Mouse (Mus musculus) CH12.LX (cell line): ENCODE measurements around the gene Prpf19. TPM values are rescaled to one million over a fixed set of nuclear protein-coding genes. Genes with fewer than 3 reads are reported as not detected.

ENCODE experiments used
- DNase-seq: peaks from one replicate; pipeline ENCODE4 v3.0.0-alpha.2; 2013; ENCODE audit errors: extremely low read depth
- H3K27ac ChIP-seq: 2 replicates; pipeline ENCODE4 v1.5.1; 2012; ENCODE audit warnings: low read depth, mild to moderate bottlenecking, control low read depth, moderate library complexity; ENCODE audit not compliant: insufficient read depth
- H3K27me3 ChIP-seq: replicated peaks from 2 replicates; pipeline ENCODE3; 2012; ENCODE audit warnings: inconsistent platforms
- H3K36me3 ChIP-seq, 2 experiments: replicated peaks in 1 of 2; 2 replicates each; pipeline versions ENCODE3 to v1.6.1; 2012; ENCODE audit warnings: inconsistent platforms in 1 of 2, low read length in 1 of 2, mild to moderate bottlenecking in 1 of 2, mixed read lengths in 1 of 2, moderate library complexity in 1 of 2; ENCODE audit not compliant: control insufficient read depth in 1 of 2, insufficient read depth in 1 of 2
- H3K4me1 ChIP-seq, 2 experiments: 2 replicates each; pipeline ENCODE4 v1.6.1; 2012; ENCODE audit warnings: inconsistent platforms in 1 of 2, moderate library complexity in 1 of 2; ENCODE audit not compliant: insufficient read depth in 2 of 2, control insufficient read depth in 1 of 2
- H3K4me2 ChIP-seq: 2 replicates; pipeline ENCODE4 v1.6.1; 2012; ENCODE audit warnings: low read depth, mild to moderate bottlenecking, control low read depth; ENCODE audit not compliant: poor library complexity, insufficient read depth, severe bottlenecking
- H3K4me3 ChIP-seq, 3 experiments: fragments of 150-350 bp in 1 of 3; sonication (generic) in 1 of 3; replicated peaks in 1 of 3; 2 replicates each; pipeline versions ENCODE3 to v1.5.1; 2011 to 2012; ENCODE audit warnings: low read depth in 2 of 3, low read length in 2 of 3, mild to moderate bottlenecking in 2 of 3, moderate library complexity in 2 of 3, control low read depth in 1 of 3, improper control_type of control experiment in 1 of 3, inconsistent platforms in 1 of 3, mixed read lengths in 1 of 3; ENCODE audit not compliant: poor library complexity in 1 of 3
- H3K79me2 ChIP-seq: replicated peaks from 2 replicates; pipeline ENCODE4 v1.6.1; 2012; ENCODE audit warnings: mild to moderate bottlenecking, moderate library complexity; ENCODE audit not compliant: control insufficient read depth, poor library complexity, insufficient read depth, severe bottlenecking; ENCODE audit errors: extremely low read depth
- H3K9ac ChIP-seq: 2 replicates; pipeline ENCODE4 v1.6.1; 2012; ENCODE audit warnings: low read depth, mild to moderate bottlenecking, control low read depth, moderate library complexity; ENCODE audit not compliant: insufficient read depth
- H3K9me3 ChIP-seq: replicated peaks from 2 replicates; pipeline ENCODE3; 2012; ENCODE audit warnings: low read length, inconsistent platforms, mixed read lengths
- BHLHE40 ChIP-seq: IDR thresholded peaks from 2 replicates; pipeline ENCODE4 v1.6.1; 2011; ENCODE audit warnings: mild to moderate bottlenecking, low read depth, low read length, improper control_type of control experiment
- CHD1 ChIP-seq: IDR thresholded peaks from 2 replicates; pipeline ENCODE4 v1.6.1; 2012; ENCODE audit warnings: low read depth, low read length, improper control_type of control experiment, inconsistent platforms
- E2F4 ChIP-seq: IDR thresholded peaks from 2 replicates; pipeline ENCODE4 v1.6.1; 2011; ENCODE audit warnings: low read depth, low read length, improper control_type of control experiment; ENCODE audit not compliant: insufficient replicate concordance
- EP300 ChIP-seq: IDR thresholded peaks from 2 replicates; pipeline ENCODE4 v1.6.1; 2011; ENCODE audit warnings: low read length, improper control_type of control experiment
- ETS1 ChIP-seq: conservative IDR thresholded peaks from 2 replicates; pipeline ENCODE4 v1.6.1; 2012; ENCODE audit warnings: low read depth, mild to moderate bottlenecking, inconsistent platforms, low read length, improper control_type of control experiment, moderate library complexity
- MAX ChIP-seq: IDR thresholded peaks from 2 replicates; pipeline ENCODE4 v1.6.1; 2011; ENCODE audit warnings: low read length, improper control_type of control experiment
- MAZ ChIP-seq: IDR thresholded peaks from 2 replicates; pipeline ENCODE4 v1.6.1; 2012; ENCODE audit warnings: low read depth, mild to moderate bottlenecking, inconsistent platforms, low read length, improper control_type of control experiment, moderate library complexity
- MEF2A ChIP-seq: IDR thresholded peaks from 2 replicates; pipeline ENCODE4 v1.6.1; 2014; ENCODE audit warnings: low read depth, mild to moderate bottlenecking, inconsistent platforms, low read length, improper control_type of control experiment, borderline replicate concordance
- MXI1 ChIP-seq: IDR thresholded peaks from 2 replicates; pipeline ENCODE4 v1.6.1; 2011; ENCODE audit warnings: mild to moderate bottlenecking, low read depth, low read length, improper control_type of control experiment
- NELFE ChIP-seq: IDR thresholded peaks from 2 replicates; pipeline ENCODE4 v1.6.1; 2011; ENCODE audit warnings: low read depth, low read length, improper control_type of control experiment
- POLR2A ChIP-seq: IDR thresholded peaks from 2 replicates; pipeline ENCODE4 v1.6.1; 2011; ENCODE audit warnings: low read depth, mild to moderate bottlenecking, improper control_type of control experiment, low read length
- POLR2AphosphoS2 ChIP-seq: IDR thresholded peaks from 2 replicates; pipeline ENCODE4 v1.6.1; 2011; ENCODE audit warnings: low read depth, low read length, improper control_type of control experiment
- USF1 ChIP-seq: IDR thresholded peaks from 2 replicates; pipeline ENCODE4 v1.6.1; 2014; ENCODE audit warnings: low read depth, mild to moderate bottlenecking, inconsistent platforms, low read length, improper control_type of control experiment
- ZKSCAN1 ChIP-seq: IDR thresholded peaks from 2 replicates; pipeline ENCODE4 v1.6.1; 2012; ENCODE audit warnings: low read depth, inconsistent platforms, low read length, improper control_type of control experiment, borderline replicate concordance
- ZMIZ1 ChIP-seq: IDR thresholded peaks from 2 replicates; pipeline ENCODE4 v1.6.1; 2012; ENCODE audit warnings: low read depth, mild to moderate bottlenecking, inconsistent platforms, low read length, improper control_type of control experiment
- ZNF384 ChIP-seq: IDR thresholded peaks from 2 replicates; pipeline ENCODE4 v1.6.1; 2012; ENCODE audit warnings: low read depth, low read length, improper control_type of control experiment, inconsistent platforms
- dilution Hi-C: fragments of 300-500 bp; cut with MboI; formaldehyde crosslinking; loops from 2 replicates; pipeline ENCODE4 v1.14.3; 2020; ENCODE audit warnings: low sequenced_read_pairs; ENCODE audit not compliant: extremely low pct_unique_long_range_greater_than_20kb, extremely low pct_ligation_motif_present
- in situ Hi-C: fragments of 300-500 bp; cut with MboI; formaldehyde crosslinking; loops from 3 replicates; pipeline ENCODE4 v1.14.3; 2019; ENCODE audit warnings: low sequenced_read_pairs, low pct_ligation_motif_present, low pct_unique_long_range_greater_than_20kb, mixed read lengths
- polyA plus RNA-seq: library from polyadenylated mRNA; unstranded; fragments of >175 nt; gene quantifications from 2 replicates; pipeline ENCODE4 v1.2.1, GENCODE M21; 2012; ENCODE audit warnings: low read depth; ENCODE audit not compliant: insufficient read length
- total RNA-seq, 2 experiments: library from RNA; depleted of rRNA; stranded (reverse); fragments of 300-350 nt in 1 of 2; fragments of >200 nt in 1 of 2; gene quantifications; 2 replicates each; pipeline ENCODE4 v1.2.3; 2012 to 2014

Gene Prpf19
- total and polyA plus RNA-seq, 3 experiments = 115 to 357 (median 355) TPM

- dilution Hi-C loops (no loop called here), in situ Hi-C loops (no loop called here)
- TF ChIP-seq POLR2AphosphoS2 = peak; percentile 76; the same call in 1 of the 2 replicates
- no peak for TF ChIP-seq ZKSCAN1
- no peak overlapping the region for H3K4me2 ChIP-seq
- no peak overlapping the region for H3K27ac ChIP-seq
- peaks cover 12 to 26% of the 10 kb centered on the region in 2 experiments for H3K4me1 ChIP-seq
- H3K79me2 ChIP-seq = peaks cover 1% of the 10 kb centered on the region; the same call in 1 of the 2 replicates
- H3K36me3 ChIP-seq = peaks cover 50 to 59% of the 10 kb centered on the region in 2 experiments
- no peaks in the 10 kb centered on the region for H3K27me3 ChIP-seq
- DNase-seq = no peak
- H3K9me3 ChIP-seq = peaks cover 6% of the 10 kb centered on the region
- H3K4me3 ChIP-seq = no peak overlapping the region
- H3K9ac ChIP-seq = no peak overlapping the region
Observed at GRCm38 (mm10) chr19:10940801-10941457, 45.9 kb downstream of the Prpf19 start.

- Histone ChIP-seq H3K4me3 (no peak overlapping the region), H3K4me2 (no peak overlapping the region), H3K36me3 (peaks cover 50 to 74% of the 10 kb centered on the region in 2 experiments), H3K9me3 (peaks cover 3% of the 10 kb centered on the region), H3K9ac (no peak overlapping the region), H3K27me3 (no peaks in the 10 kb centered on the region), H3K79me2 (peaks cover 30% of the 10 kb centered on the region), H3K4me1 (peaks cover 21 to 44% of the 10 kb centered on the region in 2 experiments), H3K27ac (peak overlapping the region; percentile 6; the same call in 1 of the 2 replicates)
- in situ Hi-C loops (no loop called here), dilution Hi-C loops (no loop called here)
- DNase-seq = peak; percentile 68
- TF ChIP-seq EP300 (0 out of 2 replicates have a peak, but pooled peaks have one; percentile 42), MEF2A (peak; percentile 64), E2F4 (no peak), ETS1 (peak; percentile 64; the same call in 1 of the 2 replicates), POLR2A (no peak), USF1 (no peak), MAZ (no peak), BHLHE40 (peak; percentile 72)
Observed at GRCm38 (mm10) chr19:10943955-10944354, 48.9 kb downstream of the Prpf19 start.

GRCm38 (mm10) chr19:10946506-10946905, 51.5 kb downstream of the Prpf19 start:
- peak overlapping the region in 2 of 3 experiments; percentile 76 to 85 for H3K4me3 ChIP-seq
- H3K4me1 ChIP-seq = peaks cover 21 to 50% of the 10 kb centered on the region in 2 experiments
- in situ Hi-C loops = no loop called here
- no peak for TF ChIP-seq MXI1
- no peak for TF ChIP-seq NELFE
- TF ChIP-seq ZNF384 = no peak
- TF ChIP-seq MAX = no peak
- no peak for TF ChIP-seq CHD1
- TF ChIP-seq E2F4 = no peak
- TF ChIP-seq ZMIZ1 = no peak
- no peak for TF ChIP-seq POLR2AphosphoS2
- no peaks in the 10 kb centered on the region for H3K9me3 ChIP-seq
- dilution Hi-C loops = no loop called here
- H3K27me3 ChIP-seq = peaks cover 8% of the 10 kb centered on the region
- H3K9ac ChIP-seq = peak overlapping the region; percentile 54; the same call in 1 of the 2 replicates
- H3K4me2 ChIP-seq = peak overlapping the region; percentile 95; the same call in 1 of the 2 replicates
- H3K27ac ChIP-seq = no peak overlapping the region
- peaks cover 31% of the 10 kb centered on the region for H3K79me2 ChIP-seq
- no peak for DNase-seq
- peaks cover 37 to 57% of the 10 kb centered on the region in 2 experiments for H3K36me3 ChIP-seq
